Mouse (Mus musculus) lung, embryonic 16.5 days (tissue): ENCODE data around the gene Rufy1. TPM values are rescaled to one million over a fixed set of nuclear protein-coding genes. Genes with fewer than 3 reads are reported as not detected.
A peak's percentile ranks its signal among the peaks of the same experiment; 100 is the strongest.

Experiments
- ATAC-seq: fragments of 200-750 bp; cut with Nextera tagmentation; 2 replicates; pipeline ENCODE4 v1.8.0; 2017; ENCODE audit warnings: low read depth, mild to moderate bottlenecking, moderate library complexity
- H3K27ac ChIP-seq: fragments of 300-500 bp; sonication (generic); 2 replicates; pipeline ENCODE4 v1.5.1; 2014; ENCODE audit warnings: mild to moderate bottlenecking, control low read depth, low read length
- H3K27me3 ChIP-seq: fragments of 300-500 bp; sonication (generic); 2 replicates; pipeline ENCODE4 v1.6.1; 2014; ENCODE audit warnings: low read depth, low read length, mixed read lengths; ENCODE audit not compliant: control insufficient read depth, insufficient read depth
- H3K36me3 ChIP-seq: fragments of 300-500 bp; sonication (generic); 2 replicates; pipeline ENCODE4 v1.6.1; 2014; ENCODE audit warnings: low read length; ENCODE audit not compliant: control insufficient read depth, insufficient read depth
- H3K4me1 ChIP-seq: fragments of 300-500 bp; sonication (generic); replicated peaks from 2 replicates; pipeline ENCODE4 v1.6.1; 2014; ENCODE audit warnings: low read length, mixed read lengths; ENCODE audit not compliant: control insufficient read depth, insufficient read depth
- H3K4me2 ChIP-seq: fragments of 300-500 bp; sonication (generic); 2 replicates; pipeline ENCODE4 v1.6.1; 2014; ENCODE audit warnings: low read depth, low read length, control low read depth
- H3K4me3 ChIP-seq: fragments of 300-500 bp; sonication (generic); 2 replicates; pipeline ENCODE4 v1.5.1; 2014; ENCODE audit warnings: mild to moderate bottlenecking, low read length, control low read depth
- H3K9ac ChIP-seq: fragments of 300-500 bp; sonication (generic); 2 replicates; pipeline ENCODE4 v1.6.1; 2014; ENCODE audit warnings: low read length, control low read depth
- H3K9me3 ChIP-seq: fragments of 300-500 bp; sonication (generic); 2 replicates; pipeline ENCODE4 v1.6.1; 2016; ENCODE audit warnings: low read length; ENCODE audit not compliant: control insufficient read depth
- WGBS: fragments of 180-500 bp; shearing (Covaris S2); extraction: QIAGEN DNeasy Blood & Tissue Kit; methylation state at CpG from one replicate; pipeline ENCODE4 v1.1.7; 2014; 5-methylcytosine and 5-hydroxymethylcytosine counted together
- polyA plus RNA-seq: library from polyadenylated mRNA; unstranded; fragments of >200 nt; fragmentation: Nextera tagmentation; extraction: Ambion mirVana; gene quantifications from 2 replicates; pipeline ENCODE4 v1.2.1, GENCODE M21; 2015

The Rufy1 gene
- polyA plus RNA-seq, 1 experiment from 2014 or later: 23.6 TPM

DNA sequence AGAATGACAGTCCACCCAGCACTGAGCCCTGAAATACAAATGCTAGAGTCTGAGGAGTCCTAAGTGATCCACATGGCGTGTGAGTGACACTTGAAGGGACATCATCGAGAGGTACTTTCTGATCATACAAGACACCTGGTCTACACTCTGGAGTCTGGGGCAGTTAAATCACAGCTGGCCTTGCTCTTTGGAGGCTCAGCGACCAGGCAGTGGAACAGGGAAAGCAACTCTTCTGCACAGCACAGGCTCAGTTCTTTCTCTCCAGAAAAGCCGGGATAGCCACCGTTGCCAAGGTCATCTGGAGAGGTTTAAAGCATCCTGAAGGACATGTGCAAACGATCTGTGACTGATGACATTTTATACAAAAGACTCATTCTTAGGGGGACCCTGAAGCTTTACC lies 23.7 kb downstream of the Rufy1 start:
- no peaks in the 10 kb centered on the region for H3K27me3 ChIP-seq
- H3K9ac ChIP-seq: no peak overlapping the region
- H3K4me3 ChIP-seq: no peak overlapping the region
- no peak overlapping the region for H3K4me2 ChIP-seq
- H3K4me1 ChIP-seq: 0 out of 2 replicates have a peak, but pooled peaks cover 2% of the 10 kb centered on the region
- no peak overlapping the region for H3K27ac ChIP-seq
- 44% methylated on average over 6 of the region's 6 CpGs for WGBS
- ATAC-seq: no peak
- H3K36me3 ChIP-seq: 0 out of 2 replicates have a peak, but pooled peaks cover 5% of the 10 kb centered on the region
- H3K9me3 ChIP-seq: no peaks in the 10 kb centered on the region

DNA sequence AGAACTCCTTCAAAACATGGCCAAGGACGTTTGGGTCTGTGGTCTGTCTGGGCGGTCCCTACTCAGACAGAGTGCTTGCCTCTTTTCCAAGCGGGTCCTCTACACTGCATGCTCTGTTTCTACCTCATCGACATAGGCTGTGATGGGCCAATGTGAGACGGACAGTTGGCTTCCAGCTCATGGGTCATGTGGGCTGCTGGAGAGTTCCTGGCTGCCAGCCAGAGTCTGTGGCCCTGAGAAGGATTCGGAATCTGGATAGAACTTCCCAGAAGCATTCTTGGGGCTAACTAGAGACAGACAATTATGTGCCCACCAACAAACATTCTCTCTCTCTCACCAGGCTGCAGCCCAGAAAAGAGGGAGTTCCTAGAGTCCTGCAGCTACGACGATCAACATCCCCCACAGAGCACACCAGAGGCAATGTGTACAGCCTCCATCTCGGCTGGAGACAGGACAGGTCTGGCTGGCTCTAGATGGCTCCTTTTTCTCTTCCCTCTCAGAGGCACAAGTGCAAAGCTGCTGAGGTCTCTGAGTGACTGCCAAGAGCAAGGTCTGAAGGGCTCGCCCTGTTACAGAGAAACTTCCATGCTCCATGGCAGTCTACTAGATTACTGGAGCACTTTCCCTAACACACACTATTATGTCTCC lies 27.4 kb downstream of the Rufy1 start:
- no peak overlapping the region for H3K4me2 ChIP-seq
- no peak overlapping the region for H3K27ac ChIP-seq
- no peaks in the 10 kb centered on the region for H3K9me3 ChIP-seq
- peak; percentile 52; the same call in 1 of the 2 replicates for ATAC-seq
- H3K4me3 ChIP-seq: no peak overlapping the region
- peaks cover 6% of the 10 kb centered on the region for H3K36me3 ChIP-seq
- WGBS: 52% methylated on average over 10 of the region's 10 CpGs
- 0 out of 2 replicates have a peak, but pooled peaks cover 2% of the 10 kb centered on the region for H3K4me1 ChIP-seq
- no peaks in the 10 kb centered on the region for H3K27me3 ChIP-seq
- H3K9ac ChIP-seq: no peak overlapping the region

GRCm38 (mm10) chr11:50402481-50402880 lies 28.4 kb downstream of the Rufy1 start:
- no peak overlapping the region for H3K4me3 ChIP-seq
- H3K36me3 ChIP-seq: peaks cover 6% of the 10 kb centered on the region
- H3K27ac ChIP-seq: no peak overlapping the region
- H3K4me1 ChIP-seq: 0 out of 2 replicates have a peak, but pooled peaks cover 2% of the 10 kb centered on the region
- H3K4me2 ChIP-seq: no peak overlapping the region
- no peak for ATAC-seq
- WGBS: 90% methylated on average over 3 of the region's 3 CpGs
- no peaks in the 10 kb centered on the region for H3K9me3 ChIP-seq
- no peaks in the 10 kb centered on the region for H3K27me3 ChIP-seq
- H3K9ac ChIP-seq: no peak overlapping the region

GRCm38 (mm10) chr11:50398803-50399202 lies 32.1 kb downstream of the Rufy1 start:
- 0 out of 2 replicates have a peak, but pooled peaks cover 2% of the 10 kb centered on the region for H3K4me1 ChIP-seq
- H3K9ac ChIP-seq: no peak overlapping the region
- no peaks in the 10 kb centered on the region for H3K9me3 ChIP-seq
- no peak for ATAC-seq
- H3K4me3 ChIP-seq: no peak overlapping the region
- no peak overlapping the region for H3K4me2 ChIP-seq
- 79% methylated on average over 13 of the region's 13 CpGs for WGBS
- H3K27me3 ChIP-seq: no peaks in the 10 kb centered on the region
- peaks cover 6% of the 10 kb centered on the region for H3K36me3 ChIP-seq
- H3K27ac ChIP-seq: no peak overlapping the region

DNA sequence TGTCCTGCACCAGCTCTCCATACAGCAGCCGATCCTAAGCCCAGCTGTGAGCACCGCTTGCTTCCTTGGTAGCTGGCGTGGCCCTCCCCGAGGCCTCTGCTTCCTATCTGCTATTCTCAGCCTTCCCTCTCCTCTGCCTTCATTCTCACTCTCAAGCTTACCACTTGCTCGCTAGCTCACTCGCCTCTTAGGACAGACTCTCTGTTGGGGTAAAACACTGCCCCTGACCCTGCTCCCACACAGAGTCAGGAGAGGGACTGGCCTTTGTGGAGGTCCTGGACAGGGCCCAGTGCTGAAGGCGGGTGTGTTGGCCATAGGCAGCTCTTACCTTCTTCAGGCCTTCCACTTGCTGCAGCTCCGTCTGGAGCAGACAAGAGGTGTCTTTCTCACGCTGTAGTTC lies 33.6 kb downstream of the Rufy1 start:
- H3K27me3 ChIP-seq: no peaks in the 10 kb centered on the region
- H3K4me2 ChIP-seq: no peak overlapping the region

DNA sequence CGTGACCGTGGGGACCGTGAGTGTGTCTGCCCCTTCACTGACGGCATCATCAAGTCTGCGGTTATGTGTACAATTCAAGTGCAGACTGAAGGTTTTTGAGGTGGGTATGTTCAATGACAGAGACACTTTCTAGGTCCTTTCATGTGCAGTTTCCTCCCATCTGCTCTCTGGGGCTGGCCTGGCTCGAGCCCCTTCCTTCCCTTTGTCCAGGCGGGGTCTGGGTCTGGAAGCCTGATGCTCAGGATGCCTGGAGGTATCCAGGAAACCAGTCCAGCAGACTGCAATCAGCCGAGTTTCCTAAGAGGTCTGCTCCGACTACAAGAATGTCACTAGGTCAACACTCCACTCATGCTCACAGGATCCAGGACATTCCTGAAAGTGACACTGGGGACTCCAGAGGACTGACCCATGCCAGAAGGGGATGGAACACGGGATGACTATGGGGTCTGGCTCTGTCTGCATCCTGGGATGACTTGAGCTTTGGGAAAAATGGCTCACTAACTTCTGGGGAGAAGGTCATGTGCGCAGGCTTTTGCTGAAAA lies 34.1 kb downstream of the Rufy1 start:
- Histone ChIP-seq H3K4me3 (no peak overlapping the region), H3K9ac (no peak overlapping the region), H3K4me1 (no peaks in the 10 kb centered on the region), H3K27ac (no peak overlapping the region), H3K9me3 (no peaks in the 10 kb centered on the region), H3K4me2 (no peak overlapping the region), H3K27me3 (no peaks in the 10 kb centered on the region), H3K36me3 (peaks cover 6% of the 10 kb centered on the region)
- WGBS: 61% methylated on average over 11 of the region's 11 CpGs
- no peak for ATAC-seq

More for the DNA sequence above, 33.6 kb downstream of the Rufy1 start:
- Histone ChIP-seq H3K9me3 (no peaks in the 10 kb centered on the region), H3K36me3 (peaks cover 6% of the 10 kb centered on the region), H3K9ac (no peak overlapping the region), H3K27ac (no peak overlapping the region), H3K4me3 (no peak overlapping the region), H3K4me1 (no peaks in the 10 kb centered on the region)
- no peak for ATAC-seq
- WGBS: 67% methylated on average over 9 of the region's 9 CpGs

DNA sequence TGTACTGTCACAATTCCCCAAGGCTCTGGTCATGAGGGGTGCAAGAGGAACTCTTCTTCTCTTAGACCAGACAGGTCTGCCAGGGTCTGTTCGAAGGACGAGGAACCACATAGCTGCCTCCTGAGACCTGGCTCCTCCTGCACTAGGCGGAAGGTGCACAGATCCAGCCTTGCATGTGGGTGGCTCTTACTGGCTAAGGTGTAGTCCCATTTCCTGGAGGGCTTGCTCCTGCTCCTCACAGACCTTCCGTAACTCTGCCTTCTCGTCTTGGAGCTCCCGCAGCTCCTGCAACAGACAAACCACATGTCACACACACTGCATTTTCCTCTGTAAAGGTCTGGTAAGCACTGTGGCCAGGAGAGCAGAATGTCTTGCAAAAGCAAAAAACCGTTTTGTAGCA lies 36.2 kb downstream of the Rufy1 start:
- H3K4me3 ChIP-seq: no peak overlapping the region
- 88% methylated on average over 7 of the region's 7 CpGs for WGBS

DNA sequence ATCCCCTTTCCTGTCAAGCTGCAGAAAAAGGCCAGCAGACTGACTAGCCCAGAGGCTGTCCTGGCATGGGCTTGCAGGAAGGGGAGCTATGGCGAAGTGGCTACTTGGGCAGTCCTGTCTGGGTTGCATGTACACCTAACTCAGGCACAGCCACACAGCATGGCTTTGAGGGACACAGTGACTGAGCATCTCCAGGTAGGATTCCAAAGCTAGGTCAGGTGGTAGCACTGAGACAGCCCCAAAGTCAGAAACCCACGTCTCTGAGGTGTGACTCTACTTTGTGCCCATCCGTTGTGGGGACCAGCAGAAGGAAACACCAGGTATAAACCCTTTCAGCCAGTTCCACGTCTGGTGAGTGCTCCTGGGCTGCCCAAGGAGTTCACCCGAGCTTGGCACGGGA lies 37.6 kb downstream of the Rufy1 start:
- Histone ChIP-seq H3K36me3 (peaks cover 5% of the 10 kb centered on the region; the same call in 1 of the 2 replicates), H3K9me3 (no peaks in the 10 kb centered on the region), H3K4me3 (no peak overlapping the region), H3K4me1 (no peaks in the 10 kb centered on the region), H3K27ac (no peak overlapping the region), H3K27me3 (no peaks in the 10 kb centered on the region), H3K4me2 (no peak overlapping the region), H3K9ac (no peak overlapping the region)
- ATAC-seq: no peak
- 66% methylated on average over 6 of the region's 6 CpGs for WGBS

More for the DNA sequence above, 36.2 kb downstream of the Rufy1 start:
- Histone ChIP-seq H3K36me3 (peaks cover 3% of the 10 kb centered on the region; the same call in 1 of the 2 replicates), H3K4me2 (no peak overlapping the region), H3K27ac (no peak overlapping the region), H3K9me3 (no peaks in the 10 kb centered on the region), H3K27me3 (no peaks in the 10 kb centered on the region), H3K9ac (no peak overlapping the region), H3K4me1 (no peaks in the 10 kb centered on the region)
- ATAC-seq: no peak

GRCm38 (mm10) chr11:50391272-50391960 lies 39.5 kb downstream of the Rufy1 start:
- Histone ChIP-seq H3K9ac (no peak overlapping the region), H3K9me3 (no peaks in the 10 kb centered on the region), H3K4me2 (no peak overlapping the region), H3K27me3 (no peaks in the 10 kb centered on the region), H3K4me3 (no peak overlapping the region), H3K4me1 (no peaks in the 10 kb centered on the region), H3K27ac (no peak overlapping the region), H3K36me3 (peaks cover 20% of the 10 kb centered on the region)
- ATAC-seq: no peak
- 77% methylated on average over 4 of the region's 4 CpGs for WGBS
